Mouse (Mus musculus) heart, embryonic 11.5 days (tissue): ENCODE data around the gene Zfp119b. TPM values are rescaled to one million over a fixed set of nuclear protein-coding genes. Genes with fewer than 3 reads are reported as not detected.
A peak's percentile ranks its signal among the peaks of the same experiment; 100 is the strongest.

Experiments
- ATAC-seq: fragments of 200-750 bp; cut with Nextera tagmentation; replicated peaks from 2 replicates; pipeline ENCODE4 v1.8.0; 2017; ENCODE audit warnings: moderate library complexity; ENCODE audit not compliant: insufficient number of reproducible peaks, low FRiP score, low TSS enrichment
- H3K27ac ChIP-seq: fragments of 300-500 bp; sonication (generic); 2 replicates; pipeline ENCODE4 v1.5.1; 2014; ENCODE audit warnings: mild to moderate bottlenecking, low read depth, low read length
- H3K27me3 ChIP-seq: fragments of 300-500 bp; sonication (generic); 2 replicates; pipeline ENCODE4 v1.6.1; 2014; ENCODE audit warnings: mild to moderate bottlenecking, low read length, mixed read lengths; ENCODE audit not compliant: control insufficient read depth, insufficient read depth
- H3K36me3 ChIP-seq: fragments of 300-500 bp; sonication (generic); 2 replicates; pipeline ENCODE4 v1.6.1; 2014; ENCODE audit warnings: mild to moderate bottlenecking, low read length, moderate library complexity, mixed read lengths; ENCODE audit not compliant: control insufficient read depth, insufficient read depth
- H3K4me1 ChIP-seq: fragments of 300-500 bp; sonication (generic); 2 replicates; pipeline ENCODE4 v1.6.1; 2014; ENCODE audit warnings: low read length; ENCODE audit not compliant: control insufficient read depth, insufficient read depth
- H3K4me2 ChIP-seq: fragments of 300-500 bp; sonication (generic); 2 replicates; pipeline ENCODE4 v1.6.1; 2014; ENCODE audit warnings: mild to moderate bottlenecking, moderate library complexity
- H3K4me3 ChIP-seq: fragments of 300-500 bp; sonication (generic); 2 replicates; pipeline ENCODE4 v1.5.1; 2014; ENCODE audit warnings: low read depth, low read length
- H3K9ac ChIP-seq: fragments of 300-500 bp; sonication (generic); 2 replicates; pipeline ENCODE4 v1.6.1; 2014; ENCODE audit warnings: mild to moderate bottlenecking, low read depth, low read length, moderate library complexity
- H3K9me3 ChIP-seq: fragments of 300-500 bp; sonication (generic); replicated peaks from 2 replicates; pipeline ENCODE4 v1.6.1; 2016; ENCODE audit warnings: low read length; ENCODE audit not compliant: control insufficient read depth
- WGBS: fragments of 180-500 bp; shearing (Covaris S2); extraction: QIAGEN DNeasy Blood & Tissue Kit; methylation state at CpG from one replicate; pipeline ENCODE4 v1.1.7; 2014; ENCODE audit not compliant: insufficient replicate concordance; 5-methylcytosine and 5-hydroxymethylcytosine counted together
- polyA plus RNA-seq: library from polyadenylated mRNA; unstranded; fragments of >200 nt; fragmentation: Nextera tagmentation; extraction: Ambion mirVana; gene quantifications from 2 replicates; pipeline ENCODE4 v1.2.1, GENCODE M21; 2014

The Zfp119b gene
- polyA plus RNA-seq, 1 experiment from 2014 or later: 3.6 TPM

GRCm38 (mm10) chr17:55969966-55970891 is 20.9 kb upstream of the Zfp119b start, which contains the start of gene Shd:
Gene Shd (plus strand): TSS chr17:55970467.
- Histone ChIP-seq H3K4me1 (peaks cover 27% of the 10 kb centered on the region), H3K9ac (peak within 1 kb of the TSS; percentile 66), H3K4me2 (peak within 1 kb of the TSS; percentile 82), H3K36me3 (no peaks in the 10 kb centered on the region; the same call in 1 of the 2 replicates), H3K27me3 (peaks cover 11% of the 10 kb centered on the region; the same call in 1 of the 2 replicates), H3K4me3 (peak within 1 kb of the TSS; percentile 49), H3K9me3 (no peaks in the 10 kb centered on the region), H3K27ac (no peak within 1 kb of the TSS)
- peak; percentile 18 for ATAC-seq
- WGBS: 9% methylated on average over 55 of the region's 55 CpGs

DNA sequence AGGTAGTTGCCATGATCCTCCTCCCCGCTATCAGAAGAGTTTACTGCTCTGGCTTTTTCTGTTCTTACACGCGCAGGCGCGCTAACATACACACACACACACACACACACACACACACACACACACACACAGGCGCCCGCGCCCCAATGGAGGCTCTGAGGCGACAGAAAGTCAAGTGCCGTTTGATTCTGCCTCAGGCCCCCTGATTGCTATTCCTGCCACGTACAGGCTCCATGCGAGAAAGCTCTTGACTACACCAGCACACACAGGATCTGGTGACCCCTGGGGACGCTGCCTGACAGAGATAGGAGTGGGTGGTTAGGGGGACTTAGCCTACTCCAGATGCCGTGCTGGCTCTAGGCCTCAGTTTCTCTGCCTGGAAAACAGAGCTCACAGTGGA is 20.3 kb upstream of the Zfp119b start:
- 38% methylated on average over 14 of the region's 14 CpGs for WGBS
- ATAC-seq: no peak

GRCm38 (mm10) chr17:55968210-55968609 is 18.9 kb upstream of the Zfp119b start:
- WGBS: 28% methylated on average over 7 of the region's 7 CpGs
- no peaks in the 10 kb centered on the region for H3K9me3 ChIP-seq
- H3K27ac ChIP-seq: peak overlapping the region; percentile 11; the same call in 1 of the 2 replicates
- peaks cover 27% of the 10 kb centered on the region for H3K4me1 ChIP-seq
- H3K27me3 ChIP-seq: peaks cover 8% of the 10 kb centered on the region; the same call in 1 of the 2 replicates
- H3K4me3 ChIP-seq: no peak overlapping the region
- H3K36me3 ChIP-seq: no peaks in the 10 kb centered on the region; the same call in 1 of the 2 replicates
- no peak for ATAC-seq
- no peak overlapping the region for H3K4me2 ChIP-seq
- H3K9ac ChIP-seq: peak overlapping the region; percentile 43; the same call in 1 of the 2 replicates

More for the DNA sequence above, 20.3 kb upstream of the Zfp119b start:
- Histone ChIP-seq H3K36me3 (no peaks in the 10 kb centered on the region; the same call in 1 of the 2 replicates), H3K9ac (no peak overlapping the region), H3K27me3 (peaks cover 11% of the 10 kb centered on the region; the same call in 1 of the 2 replicates), H3K27ac (no peak overlapping the region), H3K4me2 (peak overlapping the region; percentile 1; the same call in 1 of the 2 replicates), H3K4me3 (peak overlapping the region; percentile 49; the same call in 1 of the 2 replicates), H3K4me1 (peaks cover 27% of the 10 kb centered on the region), H3K9me3 (no peaks in the 10 kb centered on the region)

DNA sequence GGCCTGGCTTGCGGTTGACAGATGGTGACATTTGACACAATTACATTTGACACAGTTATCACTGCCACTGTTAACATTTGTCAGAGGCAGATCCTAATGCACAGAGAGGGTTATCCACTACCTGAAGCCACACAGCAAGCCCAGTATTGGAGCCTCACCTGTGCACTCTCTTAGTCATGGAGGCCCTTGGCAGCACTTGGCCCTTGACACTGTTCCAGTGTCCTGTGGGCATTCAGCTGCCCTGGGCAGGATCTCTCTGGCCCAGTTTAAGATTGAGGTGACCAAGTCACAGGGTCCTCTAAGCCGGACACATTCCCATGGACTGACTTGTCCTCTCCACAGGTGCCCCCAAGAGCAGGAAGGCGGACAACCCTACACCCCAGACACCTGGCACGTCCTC is 17.9 kb upstream of the Zfp119b start:
- ATAC-seq: no peak
- H3K4me3 ChIP-seq: no peak overlapping the region
- no peak overlapping the region for H3K4me2 ChIP-seq
- H3K27ac ChIP-seq: no peak overlapping the region
- no peaks in the 10 kb centered on the region; the same call in 1 of the 2 replicates for H3K36me3 ChIP-seq
- H3K4me1 ChIP-seq: peaks cover 27% of the 10 kb centered on the region
- WGBS: 85% methylated on average over 4 of the region's 4 CpGs
- H3K27me3 ChIP-seq: peaks cover 4% of the 10 kb centered on the region; the same call in 1 of the 2 replicates
- no peak overlapping the region for H3K9ac ChIP-seq
- no peaks in the 10 kb centered on the region for H3K9me3 ChIP-seq

- peaks cover 20% of the 10 kb centered on the region for H3K4me1 ChIP-seq
- no peak for ATAC-seq
- peaks cover 2% of the 10 kb centered on the region; the same call in 1 of the 2 replicates for H3K27me3 ChIP-seq
- H3K4me3 ChIP-seq: no peak overlapping the region
- H3K27ac ChIP-seq: no peak overlapping the region
- H3K9me3 ChIP-seq: no peaks in the 10 kb centered on the region
- H3K9ac ChIP-seq: no peak overlapping the region
- peaks cover 2% of the 10 kb centered on the region; the same call in 1 of the 2 replicates for H3K36me3 ChIP-seq
- H3K4me2 ChIP-seq: no peak overlapping the region
- WGBS: 80% methylated on average over 9 of the region's 9 CpGs
Measured at GRCm38 (mm10) chr17:55964996-55965395, 15.7 kb upstream of the Zfp119b start.

- Histone ChIP-seq H3K9ac (no peak overlapping the region), H3K4me1 (peaks cover 21% of the 10 kb centered on the region), H3K4me3 (no peak overlapping the region), H3K27ac (no peak overlapping the region), H3K27me3 (no peaks in the 10 kb centered on the region), H3K36me3 (peaks cover 2% of the 10 kb centered on the region; the same call in 1 of the 2 replicates), H3K4me2 (no peak overlapping the region), H3K9me3 (no peaks in the 10 kb centered on the region)
- WGBS: 91% methylated on average over 10 of the region's 10 CpGs
- no peak for ATAC-seq
Measured at GRCm38 (mm10) chr17:55964496-55964895, 15.2 kb upstream of the Zfp119b start.

DNA sequence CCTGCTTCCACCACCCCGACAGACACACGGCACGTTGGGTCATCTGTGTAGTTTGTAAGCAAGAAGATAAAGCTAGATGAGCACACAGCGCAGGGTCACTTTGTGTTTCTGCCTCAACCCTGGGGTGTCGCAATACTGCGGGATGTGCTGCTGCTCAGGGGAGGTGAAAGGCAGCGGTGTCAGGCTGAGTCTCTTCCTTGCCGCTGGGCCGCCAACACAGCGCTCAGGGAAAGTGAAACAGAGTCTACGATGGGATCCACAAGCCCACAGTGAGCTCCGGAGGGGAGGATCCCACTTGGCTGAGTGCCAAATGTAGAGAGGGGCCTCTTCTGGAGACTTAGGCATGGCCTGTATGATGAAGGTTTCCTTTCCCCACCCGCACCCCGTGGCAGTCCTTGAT is 13.9 kb upstream of the Zfp119b start:
- Histone ChIP-seq H3K36me3 (peaks cover 2% of the 10 kb centered on the region; the same call in 1 of the 2 replicates), H3K27ac (no peak overlapping the region)
- WGBS: 78% methylated on average over 14 of the region's 14 CpGs

GRCm38 (mm10) chr17:55961631-55962030 is 12.3 kb upstream of the Zfp119b start:
- Histone ChIP-seq H3K27me3 (no peaks in the 10 kb centered on the region), H3K36me3 (peaks cover 2% of the 10 kb centered on the region; the same call in 1 of the 2 replicates), H3K27ac (no peak overlapping the region), H3K4me1 (peaks cover 8% of the 10 kb centered on the region), H3K4me2 (no peak overlapping the region), H3K9ac (no peak overlapping the region), H3K4me3 (no peak overlapping the region), H3K9me3 (no peaks in the 10 kb centered on the region)
- ATAC-seq: no peak
- WGBS: 92% methylated on average over 7 of the region's 7 CpGs

More for the DNA sequence above, 13.9 kb upstream of the Zfp119b start:
- ATAC-seq: no peak
- Histone ChIP-seq H3K27me3 (no peaks in the 10 kb centered on the region), H3K9ac (no peak overlapping the region), H3K4me3 (no peak overlapping the region), H3K4me2 (no peak overlapping the region), H3K4me1 (peaks cover 14% of the 10 kb centered on the region), H3K9me3 (no peaks in the 10 kb centered on the region)
